Mouse (Mus musculus) neural tube, embryonic 13.5 days (tissue): ENCODE data around the gene Znrf4. TPM values are rescaled to one million over a fixed set of nuclear protein-coding genes. Genes with fewer than 3 reads are reported as not detected.

Source experiments
- ATAC-seq: fragments of 200-750 bp; cut with Nextera tagmentation; 2 replicates; pipeline ENCODE4 v1.8.0; 2017; ENCODE audit warnings: low read depth, mild to moderate bottlenecking, moderate TSS enrichment, moderate library complexity
- H3K27ac ChIP-seq: fragments of 300-500 bp; sonication (generic); replicated peaks from 2 replicates; pipeline ENCODE4 v1.5.1; 2015; ENCODE audit warnings: moderate library complexity, mild to moderate bottlenecking, inconsistent platforms
- H3K27me3 ChIP-seq: fragments of 300-500 bp; sonication (generic); 2 replicates; pipeline ENCODE4 v1.6.1; 2015; ENCODE audit warnings: mild to moderate bottlenecking, inconsistent platforms
- H3K36me3 ChIP-seq: fragments of 300-500 bp; sonication (generic); 2 replicates; pipeline ENCODE4 v1.6.1; 2015; ENCODE audit warnings: mild to moderate bottlenecking, inconsistent platforms
- H3K4me1 ChIP-seq: fragments of 300-500 bp; sonication (generic); replicated peaks from 2 replicates; pipeline ENCODE4 v1.6.1; 2015; ENCODE audit warnings: inconsistent platforms
- H3K4me2 ChIP-seq: fragments of 300-500 bp; sonication (generic); 2 replicates; pipeline ENCODE4 v1.6.1; 2015; ENCODE audit warnings: inconsistent platforms, mild to moderate bottlenecking, moderate library complexity
- H3K4me3 ChIP-seq: fragments of 300-500 bp; sonication (generic); 2 replicates; pipeline ENCODE4 v1.5.1; 2015; ENCODE audit warnings: mild to moderate bottlenecking, inconsistent platforms
- H3K9ac ChIP-seq: fragments of 300-500 bp; sonication (generic); 2 replicates; pipeline ENCODE4 v1.6.1; 2015; ENCODE audit warnings: moderate library complexity, mild to moderate bottlenecking, inconsistent platforms
- H3K9me3 ChIP-seq: fragments of 300-500 bp; sonication (generic); 2 replicates; pipeline ENCODE4 v1.6.1; 2016; ENCODE audit warnings: inconsistent platforms
- WGBS: fragments of 180-500 bp; shearing (Covaris S2); methylation state at CpG from one replicate; pipeline ENCODE4 v1.1.7; 2015; 5-methylcytosine and 5-hydroxymethylcytosine counted together
- polyA plus RNA-seq: library from polyadenylated mRNA; unstranded; fragments of >200 nt; fragmentation: Nextera tagmentation; extraction: Ambion mirVana; gene quantifications from 2 replicates; pipeline ENCODE4 v1.2.1, GENCODE M21; 2015

The Znrf4 gene
- polyA plus RNA-seq, 1 experiment from 2014 or later, result not detected

DNA sequence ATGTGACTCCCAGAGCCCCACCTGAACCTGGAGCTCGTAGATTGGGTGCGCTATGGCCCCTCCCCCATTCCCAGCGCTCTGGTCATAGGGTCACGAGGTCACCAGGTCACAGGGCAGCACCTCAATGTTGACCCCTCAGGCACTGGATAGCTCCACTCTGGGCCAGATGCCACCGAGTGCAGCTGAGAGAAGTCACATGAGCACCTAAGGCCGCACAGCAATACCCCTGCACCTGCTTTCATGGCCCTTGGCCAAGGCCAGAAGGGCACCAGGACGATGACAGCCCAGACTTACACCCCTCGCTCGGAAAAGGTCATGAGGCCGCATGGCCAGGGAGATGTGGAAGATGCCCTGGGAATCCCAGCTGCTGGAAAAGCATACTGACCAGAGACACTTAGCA lies 41.7 kb downstream of the Znrf4 start:
- ATAC-seq, result no peak
- H3K36me3 ChIP-seq, result 0 out of 2 replicates have a peak, but pooled peaks cover 7% of the 10 kb centered on the region
- peak overlapping the region; percentile 51 for H3K4me2 ChIP-seq
- WGBS, result 17% methylated on average over 10 of the region's 10 CpGs
- peak overlapping the region; percentile 19 for H3K4me3 ChIP-seq
- no peaks in the 10 kb centered on the region for H3K9me3 ChIP-seq
- peaks cover 93% of the 10 kb centered on the region for H3K4me1 ChIP-seq
- H3K9ac ChIP-seq, result peak overlapping the region; percentile 65
- H3K27me3 ChIP-seq, result no peaks in the 10 kb centered on the region
- H3K27ac ChIP-seq, result peak overlapping the region; percentile 87

DNA sequence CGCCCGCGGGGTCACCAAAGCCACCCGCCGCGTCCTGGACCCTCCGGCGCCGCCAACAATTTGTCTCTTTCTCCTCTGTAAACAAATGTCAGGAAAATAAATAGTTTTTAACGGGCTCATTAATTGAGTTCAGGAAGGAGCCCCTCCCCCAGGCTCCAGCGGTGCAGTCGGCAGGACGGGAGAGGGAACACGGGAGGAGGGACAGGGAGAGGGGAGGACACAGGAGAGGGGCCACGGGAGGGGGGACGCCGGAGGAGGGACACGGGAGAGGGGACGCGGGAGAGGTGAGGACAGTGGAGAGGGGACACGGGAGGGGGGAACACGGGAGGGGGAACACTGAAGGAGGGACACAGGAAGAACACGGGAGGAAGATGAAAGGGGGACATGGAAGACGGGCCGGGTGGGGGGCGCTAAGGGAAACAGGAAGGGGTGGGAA lies 42.2 kb downstream of the Znrf4 start:
- WGBS, result 2% methylated on average over 26 of the region's 26 CpGs
- Histone ChIP-seq H3K4me2 (peak overlapping the region; percentile 51), H3K36me3 (0 out of 2 replicates have a peak, but pooled peaks cover 7% of the 10 kb centered on the region), H3K4me1 (peaks cover 99% of the 10 kb centered on the region), H3K27ac (peak overlapping the region; percentile 87), H3K9me3 (no peaks in the 10 kb centered on the region), H3K4me3 (peak overlapping the region; percentile 19), H3K27me3 (no peaks in the 10 kb centered on the region), H3K9ac (peak overlapping the region; percentile 65)
- ATAC-seq, result no peak

DNA sequence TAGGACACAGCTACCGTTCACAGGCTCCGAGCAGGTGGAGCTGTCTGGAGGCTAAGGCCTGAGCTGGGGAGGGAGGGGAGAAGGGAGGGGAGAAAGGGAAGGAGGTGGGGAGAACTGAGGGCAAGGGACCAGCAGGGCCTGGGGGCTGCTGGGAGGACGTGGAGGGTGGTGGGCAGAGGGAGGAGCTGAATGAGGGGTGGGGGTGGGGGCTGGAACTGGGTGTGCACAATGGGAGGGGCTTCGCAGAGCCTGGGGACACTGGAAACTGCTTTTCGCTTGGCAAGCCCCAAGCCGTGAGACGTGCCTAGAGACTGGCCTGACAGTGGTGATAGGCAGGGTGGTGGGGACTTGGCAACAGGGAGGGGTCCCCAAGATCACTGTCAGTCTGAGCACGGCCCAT lies 43.0 kb downstream of the Znrf4 start:
- peak overlapping the region; percentile 51 for H3K4me2 ChIP-seq
- H3K36me3 ChIP-seq, result 0 out of 2 replicates have a peak, but pooled peaks cover 7% of the 10 kb centered on the region
- WGBS, result 16% methylated on average over 8 of the region's 8 CpGs
- peak overlapping the region; percentile 87 for H3K27ac ChIP-seq
- H3K9me3 ChIP-seq, result no peaks in the 10 kb centered on the region
- peaks cover 100% of the 10 kb centered on the region for H3K4me1 ChIP-seq
- ATAC-seq, result no peak
- H3K9ac ChIP-seq, result peak overlapping the region; percentile 65; the same call in 1 of the 2 replicates
- H3K27me3 ChIP-seq, result no peaks in the 10 kb centered on the region
- 0 out of 2 replicates have a peak overlapping the region, but pooled peaks have one; percentile 19 for H3K4me3 ChIP-seq

DNA sequence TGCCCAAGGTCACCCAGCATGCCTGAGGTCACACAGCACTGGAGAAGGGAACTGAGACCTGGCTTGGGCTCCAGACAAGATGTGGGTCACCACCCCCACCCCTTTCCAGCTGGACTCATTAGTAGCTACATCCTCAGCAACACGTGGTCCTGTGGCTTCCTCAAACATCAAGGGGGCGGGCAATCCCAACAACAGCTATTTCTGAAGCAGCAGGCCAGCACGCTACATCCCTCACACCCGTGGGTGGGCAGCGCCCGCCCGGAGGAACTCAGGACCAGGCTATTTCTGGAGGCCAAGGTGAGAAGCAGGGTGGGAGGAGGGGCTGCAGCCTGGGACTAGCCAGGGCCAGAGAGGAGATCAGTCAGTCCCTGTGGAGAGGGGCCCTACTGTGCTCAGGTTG lies 43.4 kb downstream of the Znrf4 start:
- Histone ChIP-seq H3K9ac (peak overlapping the region; percentile 65; the same call in 1 of the 2 replicates), H3K4me1 (peaks cover 100% of the 10 kb centered on the region), H3K4me3 (no peak overlapping the region), H3K36me3 (0 out of 2 replicates have a peak, but pooled peaks cover 7% of the 10 kb centered on the region), H3K27ac (peak overlapping the region; percentile 87), H3K9me3 (no peaks in the 10 kb centered on the region), H3K4me2 (peak overlapping the region; percentile 51; the same call in 1 of the 2 replicates), H3K27me3 (no peaks in the 10 kb centered on the region)
- 63% methylated on average over 7 of the region's 7 CpGs for WGBS
- ATAC-seq, result no peak

DNA sequence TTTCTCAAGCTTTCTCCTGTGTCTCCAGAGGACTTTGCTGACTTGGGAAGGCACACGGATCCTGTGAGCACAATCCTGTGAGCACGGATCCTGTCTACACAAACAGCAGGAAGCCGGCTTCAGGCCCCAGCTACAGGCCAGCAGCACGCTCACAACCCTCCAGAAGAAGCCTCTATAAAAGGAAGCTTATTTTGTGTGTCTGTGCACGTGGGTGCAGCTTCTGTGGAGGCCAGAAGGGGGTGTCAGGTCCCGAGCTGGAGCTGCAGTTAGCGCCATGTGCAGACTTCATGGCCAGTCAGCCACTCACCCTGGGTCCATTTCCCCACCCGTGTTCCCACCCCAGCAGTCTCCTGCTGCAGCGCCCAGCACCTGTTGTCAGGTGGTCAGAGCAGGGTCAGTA lies 43.9 kb downstream of the Znrf4 start:
- Histone ChIP-seq H3K4me1 (peaks cover 100% of the 10 kb centered on the region), H3K27ac (peak overlapping the region; percentile 87), H3K9me3 (no peaks in the 10 kb centered on the region), H3K4me2 (peak overlapping the region; percentile 30), H3K27me3 (no peaks in the 10 kb centered on the region), H3K4me3 (no peak overlapping the region), H3K36me3 (0 out of 2 replicates have a peak, but pooled peaks cover 7% of the 10 kb centered on the region), H3K9ac (no peak overlapping the region)
- ATAC-seq, result no peak
- WGBS, result 84% methylated on average over 9 of the region's 9 CpGs

DNA sequence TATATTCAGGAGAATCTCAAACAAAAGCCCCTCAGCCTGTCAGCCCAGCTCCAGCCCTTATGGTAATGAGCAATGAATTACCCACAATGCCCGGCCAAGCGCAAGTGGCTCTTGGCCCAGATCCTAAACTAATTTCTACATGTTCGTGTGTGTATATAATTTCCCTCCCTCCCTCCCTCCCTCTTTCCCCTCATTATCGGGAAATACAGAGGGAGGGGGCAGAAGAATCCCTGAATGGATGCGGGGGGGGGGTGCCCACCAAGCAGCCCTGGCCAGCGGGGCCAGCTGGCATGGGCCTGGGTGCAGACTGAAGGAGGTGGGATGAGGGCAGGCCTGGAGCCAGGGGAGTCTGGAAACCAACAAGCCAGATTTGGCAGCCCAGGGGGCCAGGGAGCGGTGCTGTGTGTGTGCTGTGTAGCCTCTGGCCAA lies 44.8 kb downstream of the Znrf4 start:
- peak; percentile 72 for ATAC-seq
- H3K36me3 ChIP-seq, result 0 out of 2 replicates have a peak, but pooled peaks cover 7% of the 10 kb centered on the region
- H3K9me3 ChIP-seq, result no peaks in the 10 kb centered on the region
- H3K9ac ChIP-seq, result peak overlapping the region; percentile 44; the same call in 1 of the 2 replicates
- peak overlapping the region; percentile 30 for H3K4me2 ChIP-seq
- H3K4me3 ChIP-seq, result peak overlapping the region; percentile 4; the same call in 1 of the 2 replicates
- peak overlapping the region; percentile 87 for H3K27ac ChIP-seq
- peaks cover 100% of the 10 kb centered on the region for H3K4me1 ChIP-seq
- no peaks in the 10 kb centered on the region for H3K27me3 ChIP-seq
- 11% methylated on average over 7 of the region's 7 CpGs for WGBS

DNA sequence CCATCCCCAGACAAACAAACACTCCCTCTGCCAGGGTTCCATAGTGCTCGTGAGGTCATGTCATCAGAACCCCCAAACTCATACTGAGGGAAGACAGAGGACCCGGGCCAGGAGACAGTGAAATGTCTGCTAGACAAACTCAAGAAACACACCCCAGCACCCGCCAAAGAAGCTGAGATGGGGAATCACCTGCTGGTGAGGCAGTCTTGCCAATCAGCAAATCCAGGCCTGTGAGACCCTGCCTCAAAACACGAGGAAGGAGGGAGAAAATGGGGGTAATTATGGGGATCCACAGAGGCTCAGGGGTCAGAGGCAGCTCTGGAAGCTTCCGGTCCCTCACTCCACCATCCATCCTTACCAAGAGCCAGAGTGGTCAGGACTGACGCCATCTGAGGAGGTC lies 45.5 kb downstream of the Znrf4 start:
- no peak for ATAC-seq
- Histone ChIP-seq H3K4me2 (peak overlapping the region; percentile 30), H3K9ac (peak overlapping the region; percentile 43; the same call in 1 of the 2 replicates), H3K4me1 (peaks cover 96% of the 10 kb centered on the region), H3K9me3 (no peaks in the 10 kb centered on the region), H3K36me3 (0 out of 2 replicates have a peak, but pooled peaks cover 7% of the 10 kb centered on the region), H3K27ac (peak overlapping the region; percentile 87), H3K4me3 (no peak overlapping the region; the same call in 1 of the 2 replicates), H3K27me3 (no peaks in the 10 kb centered on the region)
- 54% methylated on average over 6 of the region's 6 CpGs for WGBS

DNA sequence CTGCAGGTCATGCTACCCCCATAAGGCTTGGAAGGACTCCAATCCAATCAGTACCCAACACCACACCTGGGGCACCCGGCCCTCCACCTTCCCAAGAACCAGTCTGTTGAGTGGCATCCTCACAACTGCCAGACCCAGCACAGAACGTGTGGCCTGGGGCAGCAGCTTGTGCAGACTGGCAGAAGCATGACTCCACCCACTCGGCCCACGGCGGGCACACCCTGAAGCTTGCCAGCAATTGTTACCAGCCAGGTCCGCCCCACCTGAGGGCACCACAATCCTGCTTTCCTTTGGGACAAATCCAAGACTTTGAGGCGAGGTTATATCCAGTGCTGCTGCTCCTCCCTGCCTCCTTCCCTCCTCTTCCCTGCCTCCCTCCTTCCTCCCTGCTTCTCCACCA lies 47.4 kb downstream of the Znrf4 start:
- WGBS, result 67% methylated on average over 7 of the region's 7 CpGs
- no peak overlapping the region for H3K9ac ChIP-seq
- H3K9me3 ChIP-seq, result no peaks in the 10 kb centered on the region
- peaks cover 96% of the 10 kb centered on the region for H3K4me1 ChIP-seq
- no peak overlapping the region for H3K4me2 ChIP-seq
- H3K4me3 ChIP-seq, result no peak overlapping the region
- H3K27me3 ChIP-seq, result no peaks in the 10 kb centered on the region
- no peak for ATAC-seq
- H3K36me3 ChIP-seq, result 0 out of 2 replicates have a peak, but pooled peaks cover 7% of the 10 kb centered on the region
- H3K27ac ChIP-seq, result peak overlapping the region; percentile 24; the same call in 1 of the 2 replicates

DNA sequence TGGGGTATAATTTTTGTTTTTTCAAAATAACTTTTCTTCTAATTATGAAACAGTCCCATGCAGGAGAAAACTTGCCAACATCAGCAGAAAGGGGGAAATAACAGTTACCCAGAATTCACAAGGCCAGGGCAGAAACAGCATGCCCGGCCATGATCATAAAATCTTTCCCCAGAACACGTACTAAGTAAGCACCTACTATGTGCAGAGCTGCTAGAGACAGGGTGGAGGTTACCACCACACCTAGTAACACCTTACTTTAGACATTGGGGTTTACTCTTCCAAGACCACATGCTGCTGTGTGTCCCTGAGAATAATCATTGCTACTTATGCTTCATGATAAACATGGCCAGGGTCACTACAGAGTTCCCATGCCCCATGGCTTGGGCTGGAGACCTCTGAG lies 47.9 kb downstream of the Znrf4 start:
- Histone ChIP-seq H3K9me3 (no peaks in the 10 kb centered on the region), H3K27me3 (no peaks in the 10 kb centered on the region), H3K36me3 (0 out of 2 replicates have a peak, but pooled peaks cover 7% of the 10 kb centered on the region), H3K4me3 (no peak overlapping the region), H3K27ac (no peak overlapping the region), H3K9ac (no peak overlapping the region), H3K4me2 (no peak overlapping the region), H3K4me1 (peaks cover 96% of the 10 kb centered on the region)
- 95% methylated on average over 2 of the region's 2 CpGs for WGBS
- ATAC-seq, result no peak

DNA sequence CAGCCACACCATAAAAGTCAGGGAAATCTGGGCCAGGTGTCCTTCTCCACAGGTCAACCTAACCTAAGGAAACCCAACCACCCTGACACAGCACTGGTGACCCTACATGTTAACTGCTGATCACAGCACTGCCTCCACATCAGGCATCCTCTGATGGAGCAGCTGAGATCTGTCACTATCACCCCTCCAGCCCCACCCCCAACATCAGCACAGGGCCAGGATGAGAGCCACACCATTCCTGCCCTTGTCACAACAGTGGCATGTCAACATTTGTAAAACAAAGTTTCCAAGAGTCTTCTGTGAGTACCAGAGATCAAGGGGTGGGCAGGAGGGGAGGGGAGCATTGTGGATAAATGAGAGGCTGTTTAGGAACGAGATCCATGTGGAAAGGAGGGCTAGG lies 48.7 kb downstream of the Znrf4 start:
- Histone ChIP-seq H3K9ac (peak overlapping the region; percentile 64), H3K27ac (peak overlapping the region; percentile 90; the same call in 1 of the 2 replicates), H3K4me1 (peaks cover 96% of the 10 kb centered on the region), H3K4me3 (no peak overlapping the region), H3K36me3 (0 out of 2 replicates have a peak, but pooled peaks cover 4% of the 10 kb centered on the region), H3K27me3 (no peaks in the 10 kb centered on the region), H3K4me2 (no peak overlapping the region), H3K9me3 (no peaks in the 10 kb centered on the region)
- 35% methylated on average over 1 of the region's 1 CpGs for WGBS
- no peak for ATAC-seq

DNA sequence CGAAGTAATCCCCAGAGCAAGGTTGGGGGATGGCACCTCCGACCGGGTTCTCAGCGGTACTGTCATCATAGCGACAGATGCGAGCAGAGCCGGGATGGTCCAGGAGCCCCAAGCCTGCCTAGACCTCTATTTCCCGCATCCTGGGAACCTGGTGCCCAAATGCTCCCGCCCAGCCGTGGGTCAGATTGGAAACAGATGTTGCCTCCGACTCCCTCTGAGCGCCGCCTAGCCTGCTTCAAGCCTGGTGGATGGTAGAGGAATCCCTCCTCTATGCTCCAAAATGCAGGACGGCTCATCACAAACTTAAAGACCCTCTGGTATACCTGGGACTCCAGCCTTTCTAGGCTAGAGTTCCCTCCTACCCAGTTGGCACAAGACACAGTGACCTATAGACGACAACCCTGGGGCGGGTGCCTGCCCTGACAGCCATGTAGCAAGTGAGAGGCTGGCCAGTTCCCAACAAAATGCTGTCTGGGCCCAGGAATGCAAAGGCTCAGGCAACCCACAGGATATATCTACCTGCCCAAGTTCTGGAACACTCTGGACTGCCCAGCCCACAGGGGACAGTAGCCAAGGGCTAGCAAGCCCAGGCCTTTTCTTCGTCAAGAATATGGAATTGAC lies 49.3 kb downstream of the Znrf4 start:
- Histone ChIP-seq H3K36me3 (peaks cover 7% of the 10 kb centered on the region; the same call in 1 of the 2 replicates), H3K27ac (peak overlapping the region; percentile 90), H3K9me3 (no peaks in the 10 kb centered on the region), H3K9ac (peak overlapping the region; percentile 64), H3K4me1 (peaks cover 96% of the 10 kb centered on the region), H3K4me3 (peak overlapping the region; percentile 49), H3K4me2 (peak overlapping the region; percentile 65), H3K27me3 (no peaks in the 10 kb centered on the region)
- no peak for ATAC-seq
- 3% methylated on average over 17 of the region's 17 CpGs for WGBS
